Mouse (Mus musculus) CH12.LX (cell line): ENCODE data around the gene Dalrd3. TPM values are rescaled to one million over a fixed set of nuclear protein-coding genes. Genes with fewer than 3 reads are reported as not detected.

Experiments
- DNase-seq: peaks from one replicate; pipeline ENCODE4 v3.0.0-alpha.2; 2013; ENCODE audit errors: extremely low read depth
- H3K27ac ChIP-seq: 2 replicates; pipeline ENCODE4 v1.5.1; 2012; ENCODE audit warnings: low read depth, mild to moderate bottlenecking, control low read depth, moderate library complexity; ENCODE audit not compliant: insufficient read depth
- H3K27me3 ChIP-seq: replicated peaks from 2 replicates; pipeline ENCODE3; 2012; ENCODE audit warnings: inconsistent platforms
- H3K36me3 ChIP-seq, 2 experiments: replicated peaks in 1 of 2; 2 replicates each; pipeline versions ENCODE3 to v1.6.1; 2012; ENCODE audit warnings: inconsistent platforms in 1 of 2, low read length in 1 of 2, mild to moderate bottlenecking in 1 of 2, mixed read lengths in 1 of 2, moderate library complexity in 1 of 2; ENCODE audit not compliant: control insufficient read depth in 1 of 2, insufficient read depth in 1 of 2
- H3K4me1 ChIP-seq, 2 experiments: 2 replicates each; pipeline ENCODE4 v1.6.1; 2012; ENCODE audit warnings: inconsistent platforms in 1 of 2, moderate library complexity in 1 of 2; ENCODE audit not compliant: insufficient read depth in 2 of 2, control insufficient read depth in 1 of 2
- H3K4me2 ChIP-seq: 2 replicates; pipeline ENCODE4 v1.6.1; 2012; ENCODE audit warnings: low read depth, mild to moderate bottlenecking, control low read depth; ENCODE audit not compliant: poor library complexity, insufficient read depth, severe bottlenecking
- H3K4me3 ChIP-seq, 3 experiments: fragments of 150-350 bp in 1 of 3; sonication (generic) in 1 of 3; replicated peaks in 1 of 3; 2 replicates each; pipeline versions ENCODE3 to v1.5.1; 2011 to 2012; ENCODE audit warnings: low read depth in 2 of 3, low read length in 2 of 3, mild to moderate bottlenecking in 2 of 3, moderate library complexity in 2 of 3, control low read depth in 1 of 3, improper control_type of control experiment in 1 of 3, inconsistent platforms in 1 of 3, mixed read lengths in 1 of 3; ENCODE audit not compliant: poor library complexity in 1 of 3
- H3K79me2 ChIP-seq: replicated peaks from 2 replicates; pipeline ENCODE4 v1.6.1; 2012; ENCODE audit warnings: mild to moderate bottlenecking, moderate library complexity; ENCODE audit not compliant: control insufficient read depth, poor library complexity, insufficient read depth, severe bottlenecking; ENCODE audit errors: extremely low read depth
- H3K9ac ChIP-seq: 2 replicates; pipeline ENCODE4 v1.6.1; 2012; ENCODE audit warnings: low read depth, mild to moderate bottlenecking, control low read depth, moderate library complexity; ENCODE audit not compliant: insufficient read depth
- H3K9me3 ChIP-seq: replicated peaks from 2 replicates; pipeline ENCODE3; 2012; ENCODE audit warnings: low read length, inconsistent platforms, mixed read lengths
- CHD1 ChIP-seq: IDR thresholded peaks from 2 replicates; pipeline ENCODE4 v1.6.1; 2012; ENCODE audit warnings: low read depth, low read length, improper control_type of control experiment, inconsistent platforms
- CHD2 ChIP-seq: IDR thresholded peaks from 2 replicates; pipeline ENCODE4 v1.6.1; 2011; ENCODE audit warnings: low read length, improper control_type of control experiment
- CTCF ChIP-seq, 2 experiments: IDR thresholded peaks in 1 of 2; conservative IDR thresholded peaks in 1 of 2; 2 replicates each; pipeline ENCODE4 v1.5.1; 2011 to 2012; ENCODE audit warnings: low read depth in 2 of 2, low read length in 2 of 2, improper control_type of control experiment in 1 of 2, inconsistent platforms in 1 of 2, mild to moderate bottlenecking in 1 of 2, moderate library complexity in 1 of 2
- ELF1 ChIP-seq: IDR thresholded peaks from 2 replicates; pipeline ENCODE4 v1.6.1; 2014; ENCODE audit warnings: low read depth, mild to moderate bottlenecking, inconsistent platforms, low read length, improper control_type of control experiment
- ETS1 ChIP-seq: conservative IDR thresholded peaks from 2 replicates; pipeline ENCODE4 v1.6.1; 2012; ENCODE audit warnings: low read depth, mild to moderate bottlenecking, inconsistent platforms, low read length, improper control_type of control experiment, moderate library complexity
- GABPA ChIP-seq: IDR thresholded peaks from 2 replicates; pipeline ENCODE4 v1.6.1; 2012; ENCODE audit warnings: low read depth, low read length, improper control_type of control experiment, inconsistent platforms; ENCODE audit not compliant: insufficient replicate concordance
- JUN ChIP-seq: IDR thresholded peaks from 2 replicates; pipeline ENCODE4 v1.6.1; 2011; ENCODE audit warnings: low read depth, mild to moderate bottlenecking, low read length, improper control_type of control experiment, moderate library complexity; ENCODE audit not compliant: insufficient read depth
- JUND ChIP-seq: conservative IDR thresholded peaks from 2 replicates; pipeline ENCODE4 v1.6.1; 2011; ENCODE audit warnings: low read depth, low read length, improper control_type of control experiment
- KAT2A ChIP-seq: IDR thresholded peaks from 2 replicates; pipeline ENCODE4 v1.6.1; 2012; ENCODE audit warnings: low read length, improper control_type of control experiment, inconsistent platforms; ENCODE audit not compliant: insufficient replicate concordance
- MAX ChIP-seq: IDR thresholded peaks from 2 replicates; pipeline ENCODE4 v1.6.1; 2011; ENCODE audit warnings: low read length, improper control_type of control experiment
- MAZ ChIP-seq: IDR thresholded peaks from 2 replicates; pipeline ENCODE4 v1.6.1; 2012; ENCODE audit warnings: low read depth, mild to moderate bottlenecking, inconsistent platforms, low read length, improper control_type of control experiment, moderate library complexity
- MEF2A ChIP-seq: IDR thresholded peaks from 2 replicates; pipeline ENCODE4 v1.6.1; 2014; ENCODE audit warnings: low read depth, mild to moderate bottlenecking, inconsistent platforms, low read length, improper control_type of control experiment, borderline replicate concordance
- MXI1 ChIP-seq: IDR thresholded peaks from 2 replicates; pipeline ENCODE4 v1.6.1; 2011; ENCODE audit warnings: mild to moderate bottlenecking, low read depth, low read length, improper control_type of control experiment
- MYC ChIP-seq: IDR thresholded peaks from 2 replicates; pipeline ENCODE4 v1.6.1; 2011; ENCODE audit warnings: low read depth, mild to moderate bottlenecking, improper control_type of control experiment, low read length
- POLR2A ChIP-seq: IDR thresholded peaks from 2 replicates; pipeline ENCODE4 v1.6.1; 2011; ENCODE audit warnings: low read depth, mild to moderate bottlenecking, improper control_type of control experiment, low read length
- RAD21 ChIP-seq: IDR thresholded peaks from 2 replicates; pipeline ENCODE4 v1.6.1; 2011; ENCODE audit warnings: low read depth, mild to moderate bottlenecking, low read length, improper control_type of control experiment, moderate library complexity
- RCOR1 ChIP-seq: conservative IDR thresholded peaks from 2 replicates; pipeline ENCODE4 v1.6.1; 2012; ENCODE audit warnings: low read depth, mild to moderate bottlenecking, inconsistent platforms, low read length, improper control_type of control experiment
- UBTF ChIP-seq: IDR thresholded peaks from 2 replicates; pipeline ENCODE4 v1.6.1; 2012; ENCODE audit warnings: low read depth, mild to moderate bottlenecking, inconsistent platforms, low read length, improper control_type of control experiment, moderate library complexity
- USF2 ChIP-seq: conservative IDR thresholded peaks from 2 replicates; pipeline ENCODE4 v1.6.1; 2011; ENCODE audit warnings: low read depth, low read length, improper control_type of control experiment
- ZKSCAN1 ChIP-seq: IDR thresholded peaks from 2 replicates; pipeline ENCODE4 v1.6.1; 2012; ENCODE audit warnings: low read depth, inconsistent platforms, low read length, improper control_type of control experiment, borderline replicate concordance
- dilution Hi-C: fragments of 300-500 bp; cut with MboI; formaldehyde crosslinking; loops from 2 replicates; pipeline ENCODE4 v1.14.3; 2020; ENCODE audit warnings: low sequenced_read_pairs; ENCODE audit not compliant: extremely low pct_unique_long_range_greater_than_20kb, extremely low pct_ligation_motif_present
- in situ Hi-C: fragments of 300-500 bp; cut with MboI; formaldehyde crosslinking; loops from 3 replicates; pipeline ENCODE4 v1.14.3; 2019; ENCODE audit warnings: low sequenced_read_pairs, low pct_ligation_motif_present, low pct_unique_long_range_greater_than_20kb, mixed read lengths
- polyA plus RNA-seq: library from polyadenylated mRNA; unstranded; fragments of >175 nt; gene quantifications from 2 replicates; pipeline ENCODE4 v1.2.1, GENCODE M21; 2012; ENCODE audit warnings: low read depth; ENCODE audit not compliant: insufficient read length
- total RNA-seq, 2 experiments: library from RNA; depleted of rRNA; stranded (reverse); fragments of 300-350 nt in 1 of 2; fragments of >200 nt in 1 of 2; gene quantifications; 2 replicates each; pipeline ENCODE4 v1.2.3; 2012 to 2014

The Dalrd3 gene
- total and polyA plus RNA-seq, 3 experiments, result 52.6 to 114 (median 110) TPM

GRCm38 (mm10) chr9:108525400-108525799 is 44.3 kb upstream of the Dalrd3 start:
- TF ChIP-seq MYC (no peak), CTCF (conservative IDR thresholded peaks at IDR 0.05 in 1 of 2, IDR thresholded peaks at IDR 0.05 in 1 of 2; ENCODE audit: low read depth in 2 of 2, low read length in 2 of 2) (peak in 1 of 2 experiments; percentile 30; a peak in 2 of 4 replicates)
- H3K9ac ChIP-seq, result peak overlapping the region; percentile 19; the same call in 1 of the 2 replicates
- dilution Hi-C loops (no loop called here), in situ Hi-C loops (no loop called here)
- H3K79me2 ChIP-seq, result peaks cover 81% of the 10 kb centered on the region
- peaks cover 0 to 33% of the 10 kb centered on the region in 2 experiments; a peak in 2 of 4 replicates for H3K4me1 ChIP-seq
- no peak for DNase-seq
- no peaks in the 10 kb centered on the region for H3K27me3 ChIP-seq
- H3K9me3 ChIP-seq, result no peaks in the 10 kb centered on the region
- H3K4me3 ChIP-seq, result no peak overlapping the region
- peak overlapping the region; percentile 42 for H3K4me2 ChIP-seq
- peaks cover 29 to 66% of the 10 kb centered on the region in 2 experiments for H3K36me3 ChIP-seq
- H3K27ac ChIP-seq, result peak overlapping the region; percentile 52

DNA sequence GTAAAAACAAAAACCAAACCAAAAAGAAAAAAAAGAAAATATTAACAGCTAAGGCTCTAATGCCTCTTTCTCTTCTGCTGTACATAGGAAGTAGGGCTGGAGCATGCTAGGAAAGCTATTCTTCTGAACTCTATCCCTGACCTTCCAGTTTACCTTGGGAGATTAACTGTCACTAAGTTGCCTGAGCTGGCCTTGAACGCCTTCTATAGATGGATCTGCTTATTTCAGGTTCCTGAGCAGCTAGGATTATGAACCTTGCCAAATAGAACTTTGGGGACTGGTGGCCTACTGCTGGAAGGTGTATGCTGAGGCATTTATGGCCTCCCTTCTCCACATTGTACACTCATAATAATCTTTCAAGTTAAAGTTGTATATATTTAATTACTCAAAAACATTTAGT is 38.7 kb upstream of the Dalrd3 start:
- no peak overlapping the region for H3K4me2 ChIP-seq
- DNase-seq, result no peak
- dilution Hi-C loops (no loop called here), in situ Hi-C loops (no loop called here)
- H3K27ac ChIP-seq, result no peak overlapping the region
- H3K9ac ChIP-seq, result no peak overlapping the region
- peaks cover 62 to 91% of the 10 kb centered on the region in 2 experiments for H3K36me3 ChIP-seq
- peaks cover 0 to 12% of the 10 kb centered on the region in 2 experiments; a peak in 2 of 4 replicates for H3K4me1 ChIP-seq
- TF ChIP-seq RCOR1 (no peak), MXI1 (no peak), POLR2A (no peak), KAT2A (no peak), ETS1 (no peak), USF2 (no peak), MAZ (no peak), CHD1 (no peak), JUN (no peak), ZKSCAN1 (no peak), CHD2 (no peak), GABPA (no peak), UBTF (no peak), ELF1 (no peak), MAX (no peak), MEF2A (no peak), JUND (no peak), RAD21 (no peak)
- TF ChIP-seq, all 38 proteins: peak for 0
- Histone ChIP-seq H3K4me3 (no peak overlapping the region), H3K9me3 (no peaks in the 10 kb centered on the region), H3K27me3 (no peaks in the 10 kb centered on the region), H3K79me2 (peaks cover 52% of the 10 kb centered on the region)
